Mouse (Mus musculus): ENCODE results near the gene Tbpl1.

Gene Tbpl1

GRCm38 (mm10) chr10:22731272-22732093 lies at the start of gene Tbpl1:
Tbpl1 (minus strand) TSS chr10:22731938.
- in situ Hi-C loops (cut with MboI): no loop called here

GRCm38 (mm10) chr10:22781466-22781865 lies 49.7 kb upstream of the Tbpl1 start:
- in situ Hi-C loops (cut with MboI): no loop called here

GRCm38 (mm10) chr10:22777939-22778338 lies 46.2 kb upstream of the Tbpl1 start:
- in situ Hi-C loops (cut with MboI): no loop called here

- in situ Hi-C loops (cut with MboI): no loop called here
Measured at GRCm38 (mm10) chr10:22776007-22776698, 44.4 kb upstream of the Tbpl1 start.

GRCm38 (mm10) chr10:22775456-22775855 lies 43.7 kb upstream of the Tbpl1 start:
- in situ Hi-C loops (cut with MboI): no loop called here

- in situ Hi-C loops (cut with MboI): no loop called here
Measured at GRCm38 (mm10) chr10:22774626-22775025, 42.9 kb upstream of the Tbpl1 start.

- in situ Hi-C loops (cut with MboI): no loop called here
Measured at GRCm38 (mm10) chr10:22754240-22754639, 22.5 kb upstream of the Tbpl1 start.

- in situ Hi-C loops (cut with MboI): no loop called here
Measured at GRCm38 (mm10) chr10:22751175-22751682, 19.5 kb upstream of the Tbpl1 start.

- in situ Hi-C loops (cut with MboI): no loop called here
Measured at GRCm38 (mm10) chr10:22746334-22747322, 14.9 kb upstream of the Tbpl1 start.

- in situ Hi-C loops (cut with MboI): no loop called here
Measured at GRCm38 (mm10) chr10:22745922-22746321, 14.2 kb upstream of the Tbpl1 start.

- in situ Hi-C loops (cut with MboI): no loop called here
Measured at GRCm38 (mm10) chr10:22732181-22732580, 443 bp upstream of the Tbpl1 start.

- in situ Hi-C loops (cut with MboI): no loop called here
Measured at GRCm38 (mm10) chr10:22730992-22731271, 806 bp downstream of the Tbpl1 start.

- in situ Hi-C loops (cut with MboI): no loop called here
Measured at GRCm38 (mm10) chr10:22730266-22730991, 1.3 kb downstream of the Tbpl1 start.

GRCm38 (mm10) chr10:22728257-22728656 lies 3.5 kb downstream of the Tbpl1 start:
- in situ Hi-C loops (cut with MboI): no loop called here

- in situ Hi-C loops (cut with MboI): no loop called here
Measured at GRCm38 (mm10) chr10:22726295-22726694, 5.4 kb downstream of the Tbpl1 start.

- in situ Hi-C loops (cut with MboI): no loop called here
Measured at GRCm38 (mm10) chr10:22725166-22725565, 6.6 kb downstream of the Tbpl1 start.

GRCm38 (mm10) chr10:22720781-22721529 lies 10.8 kb downstream of the Tbpl1 start:
- in situ Hi-C loops (cut with MboI): no loop called here

- in situ Hi-C loops (cut with MboI): no loop called here
Measured at GRCm38 (mm10) chr10:22718475-22718874, 13.3 kb downstream of the Tbpl1 start.

GRCm38 (mm10) chr10:22714520-22714919 lies 17.2 kb downstream of the Tbpl1 start:
- in situ Hi-C loops (cut with MboI): no loop called here

GRCm38 (mm10) chr10:22712955-22713354 lies 18.8 kb downstream of the Tbpl1 start:
- in situ Hi-C loops (cut with MboI): no loop called here

Measured in mature B cell (primary cell).